Mouse (Mus musculus) CD4-positive, CD25-positive, alpha-beta regulatory T cell, adult 2 months (primary cell): ENCODE data around the gene Tmem120a.

Experiments used
- DNase-seq: peaks from one replicate; pipeline ENCODE4 v3.0.0-alpha.2; 2012; ENCODE audit warnings: low read depth, low spot score

The Tmem120a gene

DNA sequence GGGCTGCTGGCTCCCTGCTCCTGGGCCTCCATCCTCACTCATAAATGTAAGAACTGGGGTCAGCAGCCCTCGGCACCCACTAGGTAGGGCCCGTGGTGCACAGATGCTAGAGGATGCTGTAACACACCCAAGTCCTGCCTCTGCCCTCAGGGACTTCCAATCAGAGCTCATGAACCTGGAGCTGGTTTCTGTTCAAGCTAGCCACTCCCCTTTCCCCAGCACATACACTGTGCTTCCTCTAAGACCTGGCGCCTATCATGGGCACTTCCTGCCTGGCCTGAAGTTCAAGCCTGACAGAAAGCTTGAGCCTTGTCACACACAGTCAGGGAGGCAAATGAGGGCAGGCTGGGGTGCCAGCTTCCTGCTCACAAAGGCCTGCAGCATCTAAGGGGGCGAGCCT lies 11.2 kb downstream of the Tmem120a start:
- DNase-seq: no peak

DNA sequence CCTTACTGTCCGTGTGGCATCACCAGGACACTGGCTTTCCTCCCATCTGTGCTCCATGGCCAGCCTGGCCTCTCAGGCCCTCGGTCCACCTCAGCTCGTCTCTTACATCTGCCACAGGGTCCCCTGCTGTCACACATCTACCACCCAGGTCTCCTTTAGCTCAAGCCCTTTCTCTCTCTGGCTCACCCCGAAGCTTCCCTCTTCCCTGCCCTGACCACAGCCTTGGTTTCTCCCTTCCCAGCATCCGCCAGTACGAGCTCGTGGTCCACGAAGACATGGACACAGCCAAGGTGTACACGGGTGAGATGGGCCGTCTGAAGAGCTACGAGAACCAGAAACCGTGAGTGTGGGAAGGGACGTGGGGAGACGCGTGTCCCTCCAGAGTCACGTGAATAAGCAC lies 12.9 kb downstream of the Tmem120a start:
- no peak for DNase-seq

DNA sequence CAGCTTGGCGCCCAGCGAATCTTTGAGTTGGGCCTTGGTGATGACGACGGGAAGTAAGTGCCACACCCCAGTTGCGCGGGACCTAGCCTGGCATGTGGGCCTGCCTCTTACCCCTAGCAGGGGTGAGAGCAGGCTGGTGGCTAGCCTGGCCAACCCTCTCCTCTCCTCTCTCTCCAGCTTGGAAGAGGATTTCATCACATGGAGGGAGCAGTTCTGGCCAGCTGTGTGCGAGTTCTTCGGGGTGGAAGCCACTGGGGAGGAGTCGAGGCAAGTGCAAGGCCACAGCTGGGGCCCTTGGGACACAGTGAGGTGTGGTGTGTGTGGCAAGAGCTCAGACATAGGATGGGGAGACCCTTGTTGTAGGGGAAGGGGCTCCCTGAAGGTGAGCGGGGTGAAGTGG lies 13.3 kb downstream of the Tmem120a start:
- no peak for DNase-seq

DNA sequence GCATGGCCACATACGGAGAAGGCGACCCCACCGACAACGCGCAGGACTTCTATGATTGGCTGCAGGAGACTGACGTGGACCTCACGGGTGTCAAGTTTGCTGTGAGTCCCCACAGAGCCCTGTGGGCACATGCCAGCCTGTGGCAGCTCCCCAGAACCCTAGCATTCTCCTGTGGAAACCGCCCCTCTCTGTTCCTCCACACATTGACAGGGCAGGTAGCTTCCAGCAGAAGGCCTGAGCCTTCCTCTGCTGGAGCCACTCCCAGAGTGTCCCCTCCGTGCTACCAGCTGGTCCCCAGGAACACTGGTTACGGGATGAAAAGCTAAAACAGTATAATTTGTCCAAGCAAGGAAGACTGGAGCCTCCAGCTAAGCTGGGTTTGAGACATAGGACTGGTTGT lies 14.0 kb downstream of the Tmem120a start:
- DNase-seq: no peak

DNA sequence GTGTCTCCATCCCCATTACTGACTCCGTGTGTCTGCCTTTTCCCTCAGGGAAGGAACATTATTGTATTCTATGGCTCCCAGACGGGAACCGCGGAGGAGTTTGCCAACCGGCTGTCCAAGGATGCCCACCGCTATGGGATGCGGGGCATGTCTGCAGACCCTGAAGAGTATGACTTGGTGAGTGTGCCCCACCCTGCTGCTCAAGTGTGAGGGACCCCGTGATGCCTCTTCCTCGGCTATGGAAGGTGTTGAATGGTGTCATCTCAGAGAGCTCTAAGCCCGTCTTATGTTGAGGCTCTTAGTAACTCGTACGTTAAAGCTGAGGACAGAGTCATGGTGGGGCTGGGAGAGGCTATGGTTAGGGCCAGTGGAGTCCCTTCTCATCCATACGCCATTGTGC lies 14.9 kb downstream of the Tmem120a start:
- no peak for DNase-seq

DNA sequence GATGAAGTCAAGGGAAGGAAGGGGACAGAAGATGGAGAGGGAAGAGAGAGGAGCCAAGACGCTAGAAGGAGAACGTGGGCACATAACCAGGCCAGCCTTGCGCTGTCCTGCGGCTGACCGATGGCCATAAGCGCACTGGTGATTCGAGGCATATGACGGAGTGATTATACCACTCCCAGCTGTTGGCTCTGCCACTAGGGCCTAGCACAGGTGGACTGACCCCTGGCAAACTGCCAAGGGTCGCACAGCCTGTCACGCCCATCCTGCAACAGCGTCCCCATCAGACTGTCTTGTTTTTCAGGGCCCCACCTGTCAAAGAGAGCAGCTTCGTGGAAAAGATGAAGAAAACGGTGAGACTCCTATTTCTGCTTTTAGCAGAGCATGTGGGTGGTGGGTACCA lies 15.9 kb downstream of the Tmem120a start:
- no peak for DNase-seq

DNA sequence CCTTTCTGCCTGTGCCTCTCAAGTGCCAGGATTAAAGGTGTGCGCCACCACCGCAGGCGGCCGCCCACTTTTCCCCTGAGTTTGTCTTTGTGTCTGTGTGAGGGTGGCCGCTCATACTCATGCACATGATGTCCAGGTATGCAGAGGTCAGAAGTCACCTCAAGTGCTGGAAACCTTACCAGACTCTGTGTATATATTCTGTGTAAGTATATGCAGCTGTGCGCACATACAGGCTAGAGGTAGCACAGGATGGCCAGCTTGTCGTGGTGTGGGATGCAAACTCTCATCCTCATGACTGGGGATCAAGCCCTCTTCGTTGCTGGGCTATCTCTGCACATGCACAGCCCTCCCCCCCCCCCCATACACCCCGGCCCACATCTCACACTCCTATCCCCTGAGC lies 16.4 kb downstream of the Tmem120a start:
- DNase-seq: no peak

DNA sequence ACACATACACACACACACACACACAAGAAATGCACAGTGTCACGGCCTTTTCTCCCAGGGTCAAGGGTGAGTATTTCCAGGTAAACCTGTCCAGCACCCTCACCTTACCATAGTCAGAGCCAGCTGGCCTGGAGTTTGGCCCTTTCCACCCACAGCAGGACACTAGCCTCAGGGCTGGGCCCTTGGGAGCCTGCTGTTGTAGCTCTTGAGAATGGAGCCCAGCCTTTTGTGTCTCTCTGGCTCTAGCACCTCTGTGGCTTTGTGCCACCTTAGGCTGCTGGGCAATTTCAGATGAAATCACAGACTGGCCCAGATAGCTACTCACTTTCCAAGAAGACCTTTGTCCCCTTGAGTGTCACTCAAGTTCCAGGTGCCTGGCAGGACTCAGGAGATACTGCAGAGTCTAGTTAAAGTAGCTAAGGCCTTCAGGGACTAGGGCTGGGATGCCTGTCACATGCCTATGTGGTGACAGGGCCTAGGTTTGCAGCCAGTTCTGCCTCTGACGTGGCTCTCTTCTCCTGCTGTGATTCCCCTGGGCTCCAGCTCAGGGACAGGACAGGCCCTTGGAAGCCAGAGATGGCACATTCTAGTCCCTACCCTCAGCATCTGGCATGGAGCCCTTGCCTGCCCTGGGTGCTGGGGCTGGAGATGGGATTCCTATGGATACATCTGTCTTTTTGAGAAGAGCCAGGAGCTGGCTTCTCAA lies 17.5 kb downstream of the Tmem120a start:
- DNase-seq: no peak

DNA sequence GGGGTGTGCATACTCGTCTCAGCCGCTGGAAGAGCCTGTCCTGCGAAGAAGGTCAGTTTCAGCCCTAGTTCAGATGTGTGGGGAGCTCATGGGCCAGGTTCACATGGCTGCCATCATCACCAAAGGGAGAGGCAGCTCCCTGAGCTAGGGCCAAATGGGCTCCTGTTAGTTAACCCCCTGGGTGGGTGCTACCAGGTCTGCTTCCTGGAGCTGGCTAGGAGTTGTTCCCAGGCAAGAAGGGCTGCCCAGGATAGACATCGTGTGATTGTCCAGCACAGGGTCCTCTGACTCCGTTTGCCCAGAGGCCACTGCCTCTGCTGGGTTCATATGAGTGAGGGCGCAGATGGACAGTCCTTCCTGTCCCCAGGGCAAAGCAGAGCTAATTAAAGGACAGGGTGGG lies 18.3 kb downstream of the Tmem120a start:
- DNase-seq: no peak

DNA sequence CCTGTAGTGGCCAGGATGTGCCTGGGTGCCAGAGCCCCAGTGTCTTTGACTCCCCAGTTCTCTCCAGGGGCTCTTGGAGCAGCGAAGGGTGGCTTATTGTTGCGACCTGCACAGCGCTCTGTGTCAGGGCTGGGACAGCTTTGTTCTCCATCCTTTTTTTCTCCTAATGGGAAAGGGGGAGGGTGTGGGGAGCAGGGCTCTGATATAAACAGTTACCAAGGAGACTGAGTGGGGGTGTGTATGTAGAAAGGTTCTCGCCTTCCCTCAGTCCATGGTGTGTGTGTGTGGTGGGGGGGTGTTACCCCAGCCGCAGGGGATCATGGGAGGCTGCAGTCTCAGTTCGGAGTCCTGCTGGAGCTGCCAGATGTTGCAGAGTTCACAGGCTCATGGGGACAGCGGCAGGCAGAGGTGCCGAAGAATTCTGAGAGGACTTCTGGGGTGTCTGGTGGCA lies 18.8 kb downstream of the Tmem120a start:
- DNase-seq: no peak

DNA sequence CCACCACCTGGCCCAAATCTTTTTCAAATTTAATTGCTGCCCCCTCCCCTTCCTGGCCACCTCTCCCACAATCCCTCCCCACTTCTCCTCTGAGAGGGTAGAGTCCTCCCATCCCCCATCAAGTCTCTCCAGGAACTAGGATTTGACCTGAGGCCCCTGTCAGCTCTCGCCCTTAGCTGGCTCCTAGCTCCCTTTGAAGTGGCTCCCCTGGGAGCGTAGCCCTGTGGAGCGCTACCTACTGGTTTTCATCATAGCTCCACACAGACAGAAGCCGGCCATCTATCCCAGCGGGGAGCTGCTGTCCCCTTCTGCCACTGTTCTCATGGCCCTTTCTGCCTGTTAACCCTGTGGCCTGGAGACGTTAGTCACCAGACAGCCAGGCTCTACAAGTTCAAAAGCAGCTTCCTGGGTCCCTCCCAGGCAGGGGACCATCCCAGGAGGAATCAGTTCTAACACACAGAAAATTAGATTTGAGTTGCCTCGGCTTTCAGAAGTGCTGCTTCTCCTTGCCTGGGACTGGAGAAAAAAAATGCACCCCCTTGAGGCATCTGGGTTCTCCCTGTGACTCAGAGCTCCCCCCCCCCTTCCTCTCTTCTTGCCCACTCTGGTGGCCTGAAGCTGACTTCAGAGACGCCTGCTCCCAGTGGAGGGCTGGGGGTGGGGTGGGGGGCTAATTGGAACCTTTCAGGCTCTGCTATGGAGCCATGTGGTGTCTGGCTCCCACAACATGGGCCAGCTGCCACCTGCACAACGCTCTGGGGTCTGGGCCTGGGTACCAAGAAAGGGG lies 19.5 kb downstream of the Tmem120a start:
- no peak for DNase-seq

DNA sequence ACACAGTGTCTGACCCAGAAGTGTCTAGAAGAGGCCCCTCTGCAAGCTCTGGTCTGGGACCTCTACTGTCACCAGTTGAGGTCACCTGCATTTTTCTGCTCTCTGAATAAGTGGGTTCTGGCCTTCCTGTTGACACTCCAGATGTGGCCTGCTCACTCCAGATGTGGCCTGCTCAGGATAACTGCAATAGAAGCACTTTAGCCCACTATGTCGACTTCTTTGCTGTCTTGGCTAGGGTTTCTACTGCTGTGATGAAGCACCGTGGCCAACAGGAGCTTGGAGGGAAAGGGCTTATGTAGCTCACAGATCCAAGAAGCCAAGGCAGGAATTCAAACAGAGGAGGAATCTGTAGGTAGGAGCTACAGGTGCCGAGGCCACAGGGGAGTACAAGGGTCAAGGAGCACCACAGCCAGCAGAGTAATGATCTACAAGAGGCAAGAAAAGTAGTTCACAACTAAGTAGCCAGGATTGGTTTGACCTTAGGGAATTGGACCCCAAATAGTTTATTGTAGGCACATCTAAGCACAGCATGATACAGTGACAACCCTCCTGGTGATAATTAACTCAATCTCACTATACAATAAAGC lies 21.0 kb downstream of the Tmem120a start:
- no peak for DNase-seq

DNA sequence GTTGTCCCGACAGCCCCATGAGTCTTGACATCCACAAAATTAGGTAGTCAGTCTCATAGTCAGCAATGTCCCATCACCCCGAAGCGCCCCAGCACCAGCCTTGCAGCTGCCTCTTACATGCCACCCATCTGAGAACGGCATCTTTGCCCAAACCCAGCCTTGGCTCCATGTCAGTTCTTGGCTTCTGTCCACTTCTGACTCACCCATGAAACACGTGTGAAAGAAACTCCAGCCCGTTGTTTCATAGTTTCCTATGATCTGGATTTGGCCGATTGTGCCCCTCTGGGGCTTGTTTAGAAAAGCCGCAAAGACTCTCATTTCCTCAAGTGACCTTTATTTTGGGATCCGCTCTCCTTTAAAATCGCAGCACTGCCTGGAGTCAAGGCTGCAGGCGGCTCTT lies 22.1 kb downstream of the Tmem120a start:
- no peak for DNase-seq

DNA sequence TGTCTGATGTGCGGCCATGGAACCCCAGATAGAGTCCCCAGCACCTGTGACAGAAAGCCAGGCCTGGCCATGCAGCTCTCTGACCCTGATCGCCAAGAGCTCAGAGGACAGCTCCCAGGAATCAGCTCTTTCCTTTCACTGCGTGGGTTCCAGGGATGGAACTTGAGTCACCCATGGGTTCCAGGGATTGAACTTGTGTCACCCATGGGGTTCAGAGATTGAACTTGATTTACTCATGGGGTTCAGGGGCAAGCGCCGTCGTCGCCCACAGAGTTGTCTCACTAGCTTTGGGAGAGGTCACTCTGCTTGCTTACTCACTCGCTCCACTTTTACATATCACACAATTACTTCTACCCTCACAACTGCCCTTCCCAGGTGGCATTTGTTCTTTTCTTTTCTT lies 23.2 kb downstream of the Tmem120a start:
- no peak for DNase-seq

DNA sequence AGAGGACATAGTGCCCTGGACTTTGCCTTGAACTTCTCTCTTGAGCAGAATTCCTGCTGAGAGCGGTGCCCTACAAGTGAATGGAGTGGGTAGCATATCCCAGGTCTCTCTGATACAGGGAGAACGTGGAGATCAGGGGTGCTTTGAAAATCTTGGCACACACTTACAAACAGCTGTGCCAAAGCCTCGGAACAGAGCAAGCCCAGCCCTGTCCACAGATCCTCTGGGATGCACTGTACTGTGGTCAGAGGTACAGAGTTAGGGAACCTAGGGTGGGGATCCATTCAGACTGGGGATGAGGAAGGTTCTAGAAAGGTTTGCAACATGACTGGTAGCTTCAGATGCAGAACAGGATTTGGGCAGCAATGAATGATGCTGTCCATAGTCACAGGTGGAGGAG lies 24.1 kb downstream of the Tmem120a start:
- no peak for DNase-seq

DNA sequence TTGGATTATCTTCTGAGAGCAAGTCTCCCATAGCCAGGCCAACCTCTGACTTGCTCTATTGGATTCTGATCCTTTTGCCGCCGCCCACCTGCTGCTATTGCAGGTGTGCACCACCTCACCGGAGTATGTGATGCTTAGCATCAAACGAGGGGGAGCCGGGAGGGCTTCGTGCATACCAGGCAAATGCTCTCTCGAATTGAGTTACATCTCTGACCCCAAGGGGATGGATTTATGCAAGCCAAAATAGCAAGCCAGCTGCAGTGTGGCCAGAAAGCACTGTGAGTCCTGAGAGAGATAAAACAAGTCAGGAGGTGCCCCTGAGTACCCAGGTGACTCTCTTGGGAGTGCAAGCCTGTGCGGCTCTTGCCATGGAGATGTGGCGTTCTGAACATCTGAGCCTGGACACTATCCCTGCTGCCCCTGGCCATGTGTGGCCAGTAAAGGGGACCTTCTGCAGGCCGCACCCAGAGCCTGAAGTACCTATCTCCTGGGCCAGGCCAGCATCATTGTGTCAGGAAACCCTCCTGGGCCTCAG lies 24.6 kb downstream of the Tmem120a start:
- no peak for DNase-seq

DNA sequence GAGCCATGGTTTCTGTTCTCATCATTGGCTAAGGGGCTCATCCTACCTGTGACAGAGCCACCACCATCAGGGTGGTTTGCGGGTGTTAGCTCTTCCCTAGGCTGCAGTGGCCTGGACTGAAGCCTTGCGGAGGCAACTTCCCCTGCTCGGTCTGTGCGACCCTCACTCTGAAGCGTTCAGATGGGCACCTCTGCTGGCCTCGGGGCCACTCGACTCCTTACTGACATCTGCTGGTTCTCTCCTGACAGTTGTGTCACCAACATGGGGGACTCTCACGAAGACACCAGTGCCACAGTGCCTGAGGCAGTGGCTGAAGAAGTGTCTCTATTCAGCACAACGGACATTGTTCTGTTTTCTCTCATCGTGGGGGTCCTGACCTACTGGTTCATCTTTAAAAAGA lies 28.6 kb downstream of the Tmem120a start:
- DNase-seq: no peak

DNA sequence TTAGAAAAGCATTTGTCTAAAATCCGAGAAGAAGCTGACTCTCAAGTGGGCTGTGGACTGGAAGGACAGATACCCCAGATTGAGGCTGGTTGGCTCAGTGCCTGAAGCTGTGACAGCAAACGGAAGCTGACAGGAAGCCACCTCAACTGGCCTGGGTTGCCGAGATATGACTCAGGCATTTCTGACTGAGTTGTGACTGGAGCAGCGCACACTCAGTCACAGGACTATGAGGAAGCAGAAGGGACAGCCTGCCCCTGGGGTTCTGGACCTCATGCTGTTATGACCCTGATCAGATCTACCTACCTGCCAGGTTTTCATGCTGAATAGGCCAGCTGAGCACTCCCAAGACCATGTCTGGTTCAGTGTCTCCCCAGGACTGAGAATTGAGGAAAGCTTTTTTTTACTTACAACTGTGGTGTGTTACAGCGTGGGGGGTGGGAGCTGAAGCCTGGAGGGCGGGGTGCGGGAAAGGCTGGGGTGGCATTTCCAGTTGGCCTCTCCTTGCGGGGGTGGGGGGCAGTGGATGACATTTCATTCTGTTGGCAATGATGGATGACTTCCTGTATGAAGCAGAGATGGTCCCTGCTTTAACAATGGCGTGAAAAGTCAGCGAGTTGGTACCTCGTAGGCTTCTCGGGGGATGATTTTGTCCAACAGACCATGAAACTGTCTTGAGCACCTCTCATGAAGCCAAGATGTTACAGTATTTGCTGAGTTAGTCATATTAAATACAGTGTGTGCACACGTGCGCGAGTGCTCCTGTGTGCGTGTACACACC lies 30.6 kb downstream of the Tmem120a start:
- peak; percentile 69 for DNase-seq

DNA sequence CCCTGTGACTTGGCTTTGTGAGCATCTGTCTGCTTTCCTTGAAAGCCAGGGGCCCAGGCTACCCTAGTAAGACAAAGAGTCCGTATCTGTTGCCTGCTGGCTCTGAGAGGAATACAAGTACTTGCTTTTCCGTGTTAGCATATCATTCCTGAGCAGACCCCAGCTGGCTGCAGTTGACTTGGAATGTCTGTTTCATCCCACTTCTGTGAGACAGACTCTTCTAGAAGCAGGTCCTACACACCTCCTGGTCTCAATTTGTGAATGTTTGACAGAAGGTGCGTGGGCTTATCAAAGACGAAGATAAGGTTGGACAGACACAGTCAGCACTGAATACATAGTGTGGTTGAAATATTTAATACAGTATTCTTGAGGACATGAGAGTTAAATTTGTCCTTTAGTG lies 31.4 kb downstream of the Tmem120a start:
- DNase-seq: no peak

DNA sequence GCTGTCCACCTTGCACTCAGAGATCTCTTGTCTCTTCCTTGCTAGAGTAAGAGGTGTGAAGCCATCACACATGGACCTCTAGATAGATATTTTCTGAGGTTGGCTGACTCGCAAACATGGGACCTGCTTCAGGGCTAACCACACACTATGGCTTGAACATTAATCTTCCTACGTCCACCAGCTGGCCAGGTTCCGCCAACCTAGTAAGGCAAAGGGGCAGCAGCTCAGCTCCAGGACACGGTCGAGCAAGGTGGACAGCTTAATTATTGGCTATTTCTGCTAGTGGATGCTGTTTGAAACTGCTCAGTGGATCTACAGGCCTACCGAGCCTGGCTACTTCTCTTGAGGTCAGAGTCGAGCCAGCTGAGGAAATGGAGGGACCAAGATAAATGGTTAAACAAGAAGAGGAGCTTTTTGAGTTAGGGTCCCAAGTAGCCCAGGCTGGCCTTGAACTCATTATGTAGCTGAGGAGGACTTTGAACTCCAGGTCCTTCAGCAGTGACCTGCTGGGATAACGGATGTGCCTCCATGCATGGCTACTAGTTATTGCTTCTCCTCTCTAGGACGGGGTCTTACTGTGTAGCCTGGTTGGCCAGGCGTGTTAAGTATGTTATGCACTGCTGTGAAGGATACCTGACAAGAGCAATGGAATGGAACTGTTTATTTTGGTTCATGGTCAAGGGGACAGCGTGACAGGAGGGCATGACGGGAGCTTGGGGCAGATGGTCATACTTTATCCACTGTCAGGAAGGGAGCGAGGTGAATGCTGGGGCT lies 32.5 kb downstream of the Tmem120a start:
- no peak for DNase-seq

DNA sequence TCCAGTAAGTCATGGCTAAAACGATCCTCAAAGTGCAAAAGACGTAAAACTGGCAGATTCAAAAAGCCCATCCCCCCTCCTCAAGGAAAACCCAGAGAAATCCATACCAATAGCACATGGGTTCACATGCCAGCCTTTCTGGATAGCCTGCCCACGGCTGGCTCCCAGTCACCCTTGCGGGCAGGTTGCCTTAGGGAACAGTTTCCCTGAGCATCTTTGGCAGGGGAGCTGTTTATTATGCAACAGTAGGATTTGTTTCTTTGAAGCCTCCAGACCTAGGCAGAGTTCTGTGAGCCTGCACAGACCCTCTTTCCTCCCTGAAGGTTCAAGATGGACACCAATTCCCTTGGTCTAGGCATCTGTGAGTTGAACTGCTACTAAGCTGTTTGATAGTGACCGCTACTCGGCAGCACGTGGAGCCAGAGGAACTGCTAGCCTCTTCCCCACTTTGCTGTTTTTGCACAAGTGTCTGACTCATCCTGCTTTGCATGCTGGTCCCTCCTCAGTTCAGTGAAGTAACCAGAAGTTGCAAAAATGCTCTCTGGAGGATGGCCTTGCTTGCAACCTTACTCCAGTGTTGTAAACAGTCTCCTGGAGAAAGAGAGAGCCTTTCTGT lies 33.5 kb downstream of the Tmem120a start:
- DNase-seq: no peak
